Mouse (Mus musculus) mouse trophoblast stem cell (cell line): ENCODE data around the gene Galt.
"Not testable (repeated sequence)": the region's sequence is repeated elsewhere in the genome, so short reads cannot be mapped to it uniquely, and the experiment has no call there.

Source experiments
- in situ Hi-C, 2 experiments: fragments of 300-500 bp; cut with MseI, MboI; formaldehyde crosslinking; loops; 2 replicates in 1 of 2; 3 replicates in 1 of 2; pipeline ENCODE4 v1.15.1; 2025

Gene Galt

DNA sequence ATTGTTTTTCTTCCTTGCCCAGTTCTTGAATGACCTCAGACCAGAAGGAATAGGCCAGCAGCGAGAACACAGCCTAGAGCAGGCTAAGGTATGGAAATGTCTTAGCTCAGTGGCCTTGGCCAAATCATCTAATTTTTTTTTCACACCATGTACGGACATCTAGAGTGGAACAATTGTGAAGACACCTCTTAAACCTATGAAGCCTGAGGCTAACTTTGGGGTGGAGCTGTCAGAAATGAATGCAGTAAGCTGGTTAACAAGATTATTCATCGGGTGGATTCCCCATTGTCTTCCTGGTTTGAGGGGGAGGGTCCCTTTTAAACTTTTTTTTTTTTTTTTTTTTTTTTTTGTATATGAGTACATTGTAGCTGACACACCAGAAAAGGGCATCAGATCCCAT lies 19.5 kb downstream of the Galt start:
- in situ Hi-C loops, result not testable (repeated sequence)

DNA sequence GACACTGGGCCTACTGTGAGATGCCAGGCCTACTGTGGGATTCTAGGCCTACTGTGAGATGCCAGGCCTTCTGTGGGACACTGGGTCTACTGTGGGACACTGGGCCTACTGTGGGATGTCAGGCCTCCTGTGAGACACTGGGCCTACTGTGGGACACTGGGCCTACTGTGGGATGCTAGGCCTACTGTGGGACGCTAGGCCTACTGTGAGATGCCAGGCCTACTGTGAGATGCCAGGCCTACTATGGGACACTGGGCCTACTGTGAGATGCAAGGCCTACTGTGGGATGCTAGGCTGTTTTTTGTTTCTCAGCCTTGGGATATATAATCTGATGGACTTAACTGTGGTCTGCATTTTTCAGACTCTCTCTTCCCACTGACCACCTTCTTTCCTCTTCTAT lies 20.8 kb downstream of the Galt start:
- in situ Hi-C loops, result not testable (repeated sequence)

DNA sequence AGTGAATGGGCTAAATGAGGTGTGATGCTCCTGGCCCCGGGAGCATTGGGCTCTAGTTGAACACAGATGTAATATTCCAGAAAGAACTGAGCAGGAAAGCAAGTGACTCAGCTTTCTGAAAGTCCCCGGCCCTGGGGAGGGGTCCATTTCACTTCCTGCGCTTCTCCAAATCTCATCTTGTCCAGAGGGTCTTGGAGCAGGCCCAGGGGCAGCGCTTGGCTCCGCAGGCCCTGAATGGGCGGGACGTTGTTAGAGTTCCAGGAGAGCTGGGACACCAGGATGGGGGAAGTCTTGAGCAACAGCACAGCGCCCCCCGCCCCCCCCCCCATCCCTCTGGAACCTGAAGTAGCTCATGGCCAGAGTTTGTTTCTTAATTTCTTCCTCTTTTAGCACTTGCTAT lies 26.2 kb downstream of the Galt start:
- in situ Hi-C loops, result not testable (repeated sequence)

DNA sequence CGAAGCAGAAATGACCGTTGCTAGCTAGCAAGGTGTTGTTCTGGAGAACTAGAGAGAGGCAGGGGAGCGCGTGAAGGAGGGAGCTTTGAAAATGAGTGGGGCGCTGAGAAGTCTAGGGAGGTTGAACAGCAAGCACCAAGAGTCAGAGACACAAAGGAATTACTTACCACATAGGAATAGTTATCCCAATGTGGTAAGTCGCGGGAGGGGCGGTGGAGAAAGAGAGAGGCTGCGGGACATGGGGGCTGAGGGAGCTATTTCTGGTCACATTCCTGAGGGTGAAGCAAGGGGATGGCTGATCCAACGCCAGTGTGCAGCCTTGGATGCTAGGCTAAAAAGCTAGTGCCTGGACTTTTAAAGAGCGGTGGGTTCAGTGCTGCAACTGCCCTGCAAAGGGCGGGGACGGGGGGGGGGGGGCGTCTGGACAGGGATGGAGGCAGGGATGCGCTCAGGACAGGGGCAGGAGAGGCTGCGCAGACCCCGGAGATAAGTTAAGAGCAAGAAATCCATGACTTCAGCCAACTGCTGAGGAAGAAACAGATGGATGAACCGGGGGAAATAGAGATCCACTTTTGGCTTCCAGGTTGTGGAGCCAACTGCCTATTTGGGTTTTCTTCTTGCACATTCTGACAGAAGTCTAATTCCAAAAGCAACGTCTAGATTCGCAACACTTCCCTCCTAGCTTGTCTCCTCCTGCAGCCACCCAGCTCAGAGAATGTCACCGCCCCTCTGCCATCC lies 26.9 kb downstream of the Galt start:
- in situ Hi-C loops, result not testable (repeated sequence)

DNA sequence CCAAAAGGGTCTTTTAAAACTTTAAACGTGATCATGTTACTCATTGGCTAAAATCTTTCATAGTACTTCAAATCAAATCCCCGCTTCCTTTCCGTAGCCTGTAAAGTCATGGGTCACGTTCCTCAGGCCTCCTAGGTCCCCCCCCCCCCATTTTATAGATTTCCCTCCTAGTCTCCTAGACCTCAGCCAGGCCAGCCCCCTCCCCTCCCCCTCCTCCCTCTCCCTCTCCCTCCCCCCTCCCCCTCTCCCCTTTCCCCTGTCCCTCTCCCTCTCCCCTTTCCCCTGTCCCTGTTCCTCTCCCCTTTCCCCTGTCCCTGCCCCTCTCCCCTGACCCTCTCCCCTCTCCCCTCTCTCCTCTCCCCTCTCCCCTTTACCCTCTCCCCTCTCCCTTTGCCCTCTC lies 27.7 kb downstream of the Galt start:
- in situ Hi-C loops, result not testable (repeated sequence)

DNA sequence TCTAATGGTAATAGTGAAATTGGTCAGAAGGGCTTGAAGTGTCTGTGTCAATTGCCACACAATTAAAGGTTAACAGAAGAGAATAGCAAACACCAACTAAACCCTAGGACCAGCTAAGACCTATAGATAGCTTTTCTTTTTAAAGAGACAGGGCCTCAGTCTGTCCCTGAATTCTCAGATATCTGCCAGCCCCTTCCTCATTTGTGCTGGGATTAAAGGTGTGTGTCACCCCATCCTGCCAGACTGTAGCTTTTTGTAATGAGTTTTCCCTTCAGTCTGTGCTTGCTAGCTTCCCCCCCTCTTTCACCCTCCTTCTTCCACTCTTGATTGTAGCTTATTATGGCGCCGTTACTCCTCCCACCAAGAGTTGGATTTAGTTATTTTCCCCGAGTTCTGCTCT lies 28.2 kb downstream of the Galt start:
- in situ Hi-C loops, result not testable (repeated sequence)
